Mouse (Mus musculus) layer of hippocampus, adult 2 months (tissue): ENCODE measurements around the gene Lrrn4cl. TPM values are rescaled to one million over a fixed set of nuclear protein-coding genes. Genes with fewer than 3 reads are reported as not detected.
"Not testable (repeated sequence)": the region's sequence is repeated elsewhere in the genome, so short reads cannot be mapped to it uniquely, and the experiment has no call there.

Source experiments
- DNase-seq, 2 experiments: peaks; one replicate each; pipeline ENCODE4 v3.0.0; 2022; ENCODE audit warnings: low spot score in 2 of 2
- H3K27ac ChIP-seq: fragments of 200-600 bp; 2 replicates; pipeline ENCODE4 v1.8.1; 2022
- H3K4me3 ChIP-seq: fragments of 200-600 bp; 2 replicates; pipeline ENCODE4 v1.8.1; 2022; ENCODE audit warnings: mild to moderate bottlenecking
- CTCF ChIP-seq: fragments of 200-600 bp; conservative IDR thresholded peaks from 2 replicates; pipeline ENCODE4 v1.8.1; 2022; ENCODE audit warnings: antibody characterized with exemption, mild to moderate bottlenecking, moderate library complexity
- total RNA-seq, 2 experiments: library from RNA; stranded (reverse); gene quantifications; 2 replicates each; pipeline ENCODE4 v1.2.3; 2021

Gene Lrrn4cl
- total RNA-seq, 2 experiments from 2014 or later, result 0.32 to 0.44 TPM

DNA sequence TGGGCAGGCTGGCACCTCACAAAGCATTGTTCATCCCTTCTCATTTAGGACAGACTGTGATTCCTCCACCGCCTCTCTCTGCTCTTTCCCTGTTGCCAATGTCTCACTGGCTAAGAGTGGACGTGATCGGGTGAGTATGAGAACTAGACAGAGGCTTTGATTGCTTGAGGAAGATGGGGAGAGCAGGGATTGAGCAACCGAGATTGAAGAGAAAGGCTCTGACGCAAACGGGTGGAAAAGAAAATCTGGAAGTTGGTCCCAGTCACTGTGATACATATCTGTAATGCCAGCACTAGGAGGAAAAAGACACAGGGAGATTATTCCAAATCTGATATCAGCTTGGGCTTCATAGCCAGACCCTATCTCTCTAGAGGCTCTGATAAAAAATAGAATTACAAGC is 7.6 kb upstream of the Lrrn4cl start:
- no peak overlapping the region for H3K4me3 ChIP-seq
- no peak for DNase-seq
- H3K27ac ChIP-seq, result no peak overlapping the region
- TF ChIP-seq CTCF, result no peak

DNA sequence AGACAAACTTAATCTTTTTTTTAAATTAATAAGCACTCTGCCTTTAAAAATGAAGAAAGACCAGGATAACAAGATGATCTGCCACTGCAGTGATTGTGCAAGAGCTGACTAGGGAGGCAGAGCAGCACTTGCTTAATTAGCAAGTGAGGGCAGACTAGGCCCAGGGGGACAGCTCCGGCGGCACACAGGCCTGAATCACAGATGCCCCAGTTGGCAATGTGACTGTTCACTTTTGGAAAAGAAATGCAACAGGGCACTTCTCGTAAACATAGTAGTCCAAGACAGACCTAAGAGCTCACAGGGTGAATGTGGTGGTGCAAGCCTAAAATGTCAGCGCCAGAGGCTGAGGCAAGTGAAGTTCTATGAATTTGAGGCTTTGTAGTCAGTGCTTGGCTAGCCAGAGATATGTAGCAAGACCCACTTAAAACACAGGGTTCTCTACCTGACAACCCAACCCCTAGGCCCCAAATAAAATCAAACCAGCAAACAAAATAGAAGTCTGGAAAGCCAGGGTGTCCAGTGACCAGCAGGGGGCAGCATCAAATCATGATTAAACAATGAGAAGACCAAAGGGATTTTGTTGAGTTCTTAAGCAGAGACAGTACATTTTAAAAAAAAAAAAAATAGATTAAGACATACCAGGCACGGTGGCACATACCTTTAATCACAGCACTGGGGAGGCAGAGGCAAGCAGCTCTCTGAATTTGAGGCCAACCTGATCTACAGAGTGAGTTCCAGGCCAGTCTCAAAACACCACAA is 6.0 kb upstream of the Lrrn4cl start:
- TF ChIP-seq CTCF, result peak; percentile 87
- no peak overlapping the region for H3K27ac ChIP-seq
- DNase-seq, result peak; percentile 68 to 89
- H3K4me3 ChIP-seq, result no peak overlapping the region

DNA sequence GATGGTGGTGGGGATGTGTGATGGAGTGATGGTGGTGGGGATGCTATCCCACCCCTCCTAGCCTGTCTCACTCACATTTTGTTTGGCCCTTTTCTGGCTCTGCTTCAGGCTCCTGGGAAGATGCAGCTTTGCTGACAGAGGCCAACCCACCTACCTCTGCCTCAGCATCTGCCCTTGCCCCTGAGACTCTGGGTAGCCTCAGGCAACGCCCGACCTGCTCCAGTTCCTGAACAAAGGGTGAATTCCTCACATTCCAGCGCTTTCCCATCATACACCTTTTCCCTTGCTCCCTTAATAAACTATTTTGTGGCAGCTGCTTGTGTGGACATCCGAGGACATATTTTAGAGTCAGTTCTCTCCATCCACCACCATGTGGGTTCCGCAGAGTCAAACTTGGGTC is 2.2 kb upstream of the Lrrn4cl start:
- no peak for TF ChIP-seq CTCF
- H3K27ac ChIP-seq, result no peak overlapping the region
- no peak for DNase-seq
- H3K4me3 ChIP-seq, result no peak overlapping the region

DNA sequence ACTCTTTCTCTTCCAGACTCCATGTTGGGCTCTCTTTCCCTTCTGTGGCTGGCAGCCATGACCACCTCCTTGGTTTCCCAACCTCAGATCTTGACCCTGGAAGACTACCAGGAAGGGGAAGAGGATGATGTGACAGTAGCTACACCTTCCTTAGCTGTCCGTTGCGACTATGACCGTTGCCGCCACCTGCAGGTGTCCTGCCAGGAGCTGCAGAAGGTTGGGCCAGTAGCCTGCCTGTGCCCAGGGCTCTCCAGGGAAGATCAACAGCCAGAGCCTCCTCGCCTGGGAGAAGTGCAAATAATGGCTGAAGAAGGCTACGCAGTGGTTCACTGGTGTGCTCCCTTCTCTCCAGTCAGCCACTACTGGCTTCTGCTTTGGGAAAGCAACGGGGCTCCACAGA is 1.1 kb downstream of the Lrrn4cl start:
- no peak for DNase-seq
- H3K4me3 ChIP-seq, result no peak overlapping the region
- no peak for TF ChIP-seq CTCF
- H3K27ac ChIP-seq, result no peak overlapping the region

DNA sequence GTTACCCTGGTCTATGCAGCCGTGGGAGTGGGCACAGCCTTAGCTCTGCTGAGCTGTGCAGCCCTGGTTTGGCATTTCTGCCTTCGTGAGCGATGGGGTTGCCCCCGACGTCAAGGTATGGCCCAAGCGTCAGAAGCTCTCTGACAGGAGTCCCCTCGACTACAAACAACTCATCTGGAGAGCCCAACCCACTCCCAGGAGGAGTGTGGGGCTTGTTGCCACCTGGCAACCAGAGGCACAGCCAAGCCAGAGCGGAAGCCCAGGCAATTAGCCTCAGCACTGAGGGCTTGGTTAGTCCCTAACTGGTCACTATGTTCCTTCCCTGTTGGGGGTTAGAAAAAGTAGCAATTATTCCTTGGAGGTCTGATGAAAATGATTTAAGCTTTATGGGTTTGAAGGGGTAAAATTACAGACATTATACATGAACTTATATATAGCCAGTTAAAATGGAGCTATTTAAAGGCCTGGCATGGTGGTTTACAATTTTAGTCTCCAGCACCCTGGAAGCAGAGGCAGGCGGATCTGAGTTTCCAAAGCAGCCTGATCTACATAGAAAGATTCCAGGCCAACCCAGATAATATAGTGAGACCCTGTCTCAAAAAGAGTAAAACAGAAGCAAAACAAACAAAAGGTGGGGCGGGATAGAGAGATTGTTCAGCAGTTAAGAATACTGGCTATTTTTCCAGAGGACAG is 1.8 kb downstream of the Lrrn4cl start:
- TF ChIP-seq CTCF, result no peak
- no peak for DNase-seq
- H3K4me3 ChIP-seq, result no peak overlapping the region
- H3K27ac ChIP-seq, result no peak overlapping the region

DNA sequence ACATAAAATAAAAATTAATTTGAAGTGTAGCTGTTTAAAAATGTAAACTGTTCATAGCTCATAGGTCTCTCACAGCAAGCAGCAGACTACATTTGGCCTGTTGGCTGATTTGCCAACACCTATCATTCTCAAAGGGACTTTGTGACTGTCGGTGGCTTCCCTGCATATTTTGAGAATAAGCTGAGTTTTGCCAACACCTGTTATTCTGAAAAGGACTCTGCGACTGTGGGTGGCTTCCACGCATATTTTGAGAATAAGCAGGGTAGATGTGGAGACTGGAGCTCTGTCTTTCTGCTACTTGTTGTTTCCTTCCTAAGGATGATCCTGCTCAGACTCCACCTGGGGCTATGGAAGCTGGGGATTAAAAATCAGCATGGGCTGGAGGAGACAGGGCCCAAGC is 2.5 kb downstream of the Lrrn4cl start:
- TF ChIP-seq CTCF, result no peak
- H3K27ac ChIP-seq, result no peak overlapping the region
- H3K4me3 ChIP-seq, result no peak overlapping the region
- DNase-seq, result no peak

DNA sequence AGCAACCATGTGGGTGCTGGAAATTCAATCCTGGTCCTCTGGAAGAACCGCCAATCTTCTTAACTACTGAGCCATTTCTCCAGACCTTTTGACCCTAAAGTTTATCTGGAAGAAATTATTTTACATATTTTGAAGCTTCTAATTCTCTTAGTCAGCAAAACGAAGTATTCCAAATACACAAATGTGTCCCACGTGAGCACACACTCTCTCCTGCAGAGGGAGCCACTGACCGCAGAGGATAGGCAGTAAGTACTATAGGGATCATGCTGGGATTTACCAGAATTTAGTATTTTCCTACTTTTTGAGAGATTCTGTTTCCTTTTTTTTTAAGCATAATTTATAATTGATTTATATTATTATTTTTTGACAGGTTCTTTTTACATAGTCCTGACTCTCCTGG is 7.1 kb downstream of the Lrrn4cl start:
- DNase-seq, result peak in 1 of 2 experiments; percentile 47
- Histone ChIP-seq H3K4me3 (no peak overlapping the region), H3K27ac (no peak overlapping the region)
- peak; percentile 85 for TF ChIP-seq CTCF

DNA sequence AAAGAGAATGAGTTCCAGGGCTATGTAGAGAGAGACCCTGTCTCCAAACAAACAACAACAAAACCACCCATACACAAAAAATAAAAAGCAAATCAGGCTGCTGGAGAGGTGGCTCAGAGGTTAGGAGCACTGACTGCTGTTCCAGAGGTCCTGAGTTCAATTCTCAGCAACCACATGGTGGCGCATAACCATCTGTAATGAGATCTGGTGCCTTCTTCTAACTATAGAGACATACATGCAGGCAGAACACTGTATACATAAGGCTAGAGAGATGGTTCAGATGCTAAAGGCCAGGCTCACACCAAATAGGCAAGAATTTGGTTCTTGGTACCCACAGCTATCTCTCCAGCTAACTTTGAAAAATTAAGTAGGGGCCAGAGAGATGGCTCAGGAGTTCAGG is 8.4 kb downstream of the Lrrn4cl start:
- DNase-seq, result no peak
- H3K4me3 ChIP-seq, result no peak overlapping the region
- peak; percentile 64 for TF ChIP-seq CTCF
- no peak overlapping the region for H3K27ac ChIP-seq

DNA sequence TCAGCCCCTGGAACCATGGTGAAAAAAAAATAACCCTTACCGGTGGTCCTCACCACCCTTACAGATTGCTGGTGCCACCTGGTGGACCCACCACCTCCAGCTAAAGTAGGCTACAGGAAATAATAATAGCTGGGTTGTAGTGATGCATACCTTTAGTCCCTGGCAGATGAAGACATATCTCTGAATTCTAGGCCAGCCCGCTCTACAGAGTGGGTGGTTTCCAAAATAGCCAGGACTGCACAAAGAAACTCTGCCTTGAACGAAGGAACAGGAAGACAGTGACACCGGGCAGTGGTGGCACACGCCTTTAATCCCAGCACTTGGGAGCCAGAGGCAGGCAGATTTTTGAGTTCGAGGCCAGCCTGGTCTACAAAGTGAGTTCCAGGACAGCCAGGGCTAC is 13.7 kb downstream of the Lrrn4cl start:
- H3K4me3 ChIP-seq, result no peak overlapping the region
- DNase-seq, result no peak
- H3K27ac ChIP-seq, result no peak overlapping the region
- TF ChIP-seq CTCF, result no peak

DNA sequence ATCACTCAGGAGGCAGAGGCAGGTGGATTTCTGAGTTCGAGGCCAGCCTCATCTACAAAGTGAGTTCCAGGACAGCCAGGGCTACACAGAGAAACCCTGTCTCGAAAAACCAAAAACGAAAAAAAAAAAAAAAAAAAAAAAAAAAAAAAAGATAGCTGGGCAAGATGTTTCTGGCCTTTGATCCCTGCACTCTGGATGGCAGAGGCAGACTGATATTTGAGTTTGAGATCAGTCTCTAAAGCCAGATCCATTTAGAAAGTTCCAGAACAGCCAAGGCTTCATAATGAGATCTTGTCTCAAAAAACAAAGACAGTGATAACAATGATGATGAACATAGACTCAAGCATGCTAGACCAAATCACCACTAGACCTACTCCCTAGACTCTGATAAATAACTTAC is 19.8 kb downstream of the Lrrn4cl start:
- H3K27ac ChIP-seq, result peak overlapping the region; percentile 94; the same call in 1 of the 2 replicates
- DNase-seq, H3K4me3 ChIP-seq: not testable (repeated sequence)

DNA sequence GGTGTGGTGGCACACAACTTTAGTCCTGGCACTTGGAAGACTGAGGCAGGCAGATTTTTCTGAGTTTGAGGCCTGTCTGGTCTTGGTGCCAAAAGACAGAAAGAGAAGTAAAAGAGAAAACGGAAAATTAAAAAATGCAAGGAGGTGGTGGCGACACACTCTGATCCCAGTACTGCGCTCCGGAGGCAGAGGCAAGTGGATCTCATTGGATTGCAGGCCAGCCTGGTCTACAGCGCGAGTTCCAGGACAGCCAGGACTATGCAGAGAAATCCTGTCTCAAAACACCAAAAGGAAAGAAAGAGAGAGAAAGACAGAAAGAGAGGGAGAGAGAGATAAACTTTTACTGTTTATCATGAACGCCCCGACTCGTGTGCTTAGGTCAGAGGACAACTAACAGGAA is 20.3 kb downstream of the Lrrn4cl start:
- no peak for DNase-seq
- peak overlapping the region; percentile 99 for H3K4me3 ChIP-seq
- H3K27ac ChIP-seq, result peak overlapping the region; percentile 94
- TF ChIP-seq CTCF, result no peak

DNA sequence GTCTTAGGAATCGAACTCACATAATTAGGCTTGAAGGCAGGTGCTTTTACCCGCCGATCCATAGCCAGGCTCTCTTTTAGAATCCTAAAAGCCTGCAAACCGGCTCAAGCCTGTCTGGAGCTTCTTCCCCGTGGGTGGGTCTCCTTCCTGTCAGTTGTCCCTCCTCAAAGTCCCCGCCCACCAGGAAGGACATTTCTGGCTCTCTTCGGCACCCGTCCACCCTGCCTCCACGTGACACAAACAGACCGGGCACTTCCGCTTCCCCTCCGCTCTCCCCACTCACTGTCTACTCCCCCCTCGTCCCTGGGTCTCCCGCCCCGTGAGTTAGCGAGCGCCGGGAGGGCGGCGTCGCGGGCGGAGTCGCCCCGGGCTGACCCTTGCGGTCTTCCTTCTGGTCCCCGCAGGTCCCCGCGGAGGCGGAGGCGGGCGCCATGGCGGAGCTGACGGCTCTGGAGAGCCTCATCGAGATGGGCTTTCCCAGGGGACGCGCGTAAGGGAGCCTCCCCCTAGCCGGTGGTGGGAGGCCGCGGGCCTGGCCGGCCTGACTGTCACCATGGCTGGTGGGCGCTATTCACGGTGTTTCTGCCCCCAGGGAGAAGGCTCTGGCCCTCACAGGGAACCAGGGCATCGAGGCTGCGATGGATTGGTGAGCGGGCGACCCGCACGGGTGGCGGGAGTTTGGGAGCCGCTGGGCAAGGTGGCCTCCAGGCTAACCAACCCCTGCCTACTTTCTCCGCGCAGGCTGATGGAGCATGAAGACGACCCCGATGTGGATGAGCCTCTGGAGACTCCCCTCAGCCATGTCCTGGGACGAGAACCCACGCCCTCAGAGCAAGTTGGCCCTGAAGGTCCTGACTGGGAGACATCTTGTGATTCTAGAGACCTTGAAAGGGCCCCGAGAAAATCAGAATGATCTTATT is 21.0 kb downstream of the Lrrn4cl start, which contains the start of gene Ubxn1:
Gene Ubxn1, plus strand, starts transcription at position 230 of the 920 bp plus-strand sequence.
- no peak for TF ChIP-seq CTCF
- DNase-seq, result peak; percentile 99
- peak within 1 kb of the TSS; percentile 99 for H3K4me3 ChIP-seq
- H3K27ac ChIP-seq, result peak within 1 kb of the TSS; percentile 94
